Mouse (Mus musculus) heart, adult 8-10 months (tissue): ENCODE results near the gene Spata5. TPM values are rescaled to one million over a fixed set of nuclear protein-coding genes. Genes with fewer than 3 reads are reported as not detected.

Source experiments
- DNase-seq: peaks from one replicate; pipeline ENCODE4 v3.0.0; 2022; ENCODE audit warnings: low spot score
- total RNA-seq, 4 experiments: library from RNA; stranded (reverse); gene quantifications; 2 replicates each; pipeline ENCODE4 v1.2.4; 2022

The Spata5 gene
- 10 to 100 TPM; 12.4 to 15.8 (median 15.4) TPM for total RNA-seq

- peak; percentile 94 for DNase-seq
Observed at GRCm38 (mm10) chr3:37419458-37419991, at the start of gene Spata5. Gene Spata5 (plus strand): TSS chr3:37419896.

GRCm38 (mm10) chr3:37370407-37370806, 49.3 kb upstream of the Spata5 start:
- peak; percentile 31 for DNase-seq

GRCm38 (mm10) chr3:37373712-37374111, 46.0 kb upstream of the Spata5 start:
- DNase-seq = no peak

GRCm38 (mm10) chr3:37377926-37378325, 41.8 kb upstream of the Spata5 start:
- DNase-seq = no peak

- no peak for DNase-seq
Observed at GRCm38 (mm10) chr3:37378412-37378811, 41.3 kb upstream of the Spata5 start.

GRCm38 (mm10) chr3:37379201-37379600, 40.5 kb upstream of the Spata5 start:
- no peak for DNase-seq

- DNase-seq = peak; percentile 73
Observed at GRCm38 (mm10) chr3:37379930-37380881, 39.5 kb upstream of the Spata5 start.

GRCm38 (mm10) chr3:37381457-37381856, 38.2 kb upstream of the Spata5 start:
- no peak for DNase-seq

- DNase-seq = peak; percentile 51
Observed at GRCm38 (mm10) chr3:37383096-37383765, 36.5 kb upstream of the Spata5 start.

- DNase-seq = no peak
Observed at GRCm38 (mm10) chr3:37387310-37387709, 32.4 kb upstream of the Spata5 start.

GRCm38 (mm10) chr3:37396930-37397608, 22.6 kb upstream of the Spata5 start:
- no peak for DNase-seq

GRCm38 (mm10) chr3:37397646-37398045, 22.1 kb upstream of the Spata5 start:
- DNase-seq = no peak

- peak; percentile 83 for DNase-seq
Observed at GRCm38 (mm10) chr3:37398661-37399395, 20.9 kb upstream of the Spata5 start.

- peak; percentile 51 for DNase-seq
Observed at GRCm38 (mm10) chr3:37401729-37402610, 17.7 kb upstream of the Spata5 start.

- DNase-seq = no peak
Observed at GRCm38 (mm10) chr3:37407598-37407997, 12.1 kb upstream of the Spata5 start.

GRCm38 (mm10) chr3:37413446-37413845, 6.2 kb upstream of the Spata5 start:
- DNase-seq = no peak

- peak; percentile 77 for DNase-seq
Observed at GRCm38 (mm10) chr3:37414413-37414960, 5.2 kb upstream of the Spata5 start.

GRCm38 (mm10) chr3:37418341-37418740, 1.4 kb upstream of the Spata5 start:
- DNase-seq = no peak

GRCm38 (mm10) chr3:37418961-37419457, 687 bp upstream of the Spata5 start:
- no peak for DNase-seq

- peak; percentile 88 for DNase-seq
Observed at GRCm38 (mm10) chr3:37420072-37420471, 376 bp downstream of the Spata5 start, which contains the start of gene Nudt6. Gene Nudt6 (minus strand): TSS chr3:37420211.
